Mouse (Mus musculus) layer of hippocampus, adult 11-12 months (tissue): ENCODE measurements around the gene Rgma.

Experiments used
- DNase-seq: peaks from one replicate; pipeline ENCODE4 v3.0.0; 2022; ENCODE audit warnings: low spot score

Gene Rgma

GRCm38 (mm10) chr7:73433637-73434335 is 58.5 kb downstream of the Rgma start:
- DNase-seq: no peak

DNA sequence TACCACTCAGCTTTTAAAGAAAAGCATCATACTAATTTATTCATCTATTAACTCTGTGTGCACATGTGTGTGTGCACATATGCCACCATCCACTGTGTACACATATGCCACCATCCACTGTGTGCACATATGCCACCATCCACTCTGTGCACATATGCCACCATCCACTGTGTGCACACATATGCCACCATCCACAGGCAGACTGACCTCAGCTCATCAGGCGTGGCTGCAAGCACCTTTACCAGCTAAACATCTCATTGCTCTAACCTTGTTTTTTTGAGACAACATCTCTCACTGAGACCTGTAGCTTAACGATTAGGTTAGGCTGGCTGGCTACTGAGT is 59.0 kb downstream of the Rgma start:
- DNase-seq: no peak

DNA sequence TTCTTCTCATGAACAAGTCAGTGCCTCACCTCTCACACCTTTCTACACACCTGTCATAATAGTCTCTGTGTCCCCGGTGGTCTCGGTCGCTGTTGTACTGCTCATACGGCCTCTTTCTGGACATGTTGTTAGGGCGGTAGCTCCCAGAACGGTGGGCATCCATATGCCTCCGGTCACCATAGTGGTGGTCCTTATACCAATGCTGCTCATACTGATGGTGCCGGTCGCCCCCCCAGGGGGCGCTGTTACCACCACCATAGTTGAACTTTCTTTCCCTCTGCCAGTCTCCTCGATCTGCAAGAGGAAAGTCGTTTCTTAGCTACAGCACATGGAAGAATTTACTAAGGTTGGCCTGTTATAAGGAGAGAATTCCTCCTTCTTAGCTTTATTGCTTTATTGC is 60.4 kb downstream of the Rgma start:
- DNase-seq: no peak

GRCm38 (mm10) chr7:73441802-73442201 is 66.5 kb downstream of the Rgma start:
- no peak for DNase-seq

GRCm38 (mm10) chr7:73442246-73442645 is 66.9 kb downstream of the Rgma start:
- DNase-seq: no peak

DNA sequence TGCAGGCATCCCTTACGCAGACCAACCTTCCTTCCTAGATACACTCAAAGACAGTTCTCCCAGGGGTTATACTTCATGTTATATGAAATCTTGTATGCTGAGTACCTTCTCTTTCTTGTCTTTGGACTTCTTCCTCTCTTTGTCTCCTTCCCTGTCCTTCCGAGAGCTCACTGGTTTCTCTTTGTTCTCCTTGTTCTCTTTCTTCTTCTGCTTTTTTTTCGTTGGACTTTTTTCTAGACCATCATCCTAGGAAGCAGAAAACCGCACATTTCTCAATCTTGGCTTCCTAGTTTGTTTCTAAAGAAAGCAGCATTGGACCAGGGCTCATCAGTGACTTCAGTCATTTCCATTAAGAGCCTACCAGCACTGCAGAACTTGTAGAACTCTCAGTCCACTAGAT is 76.3 kb downstream of the Rgma start:
- DNase-seq: no peak

DNA sequence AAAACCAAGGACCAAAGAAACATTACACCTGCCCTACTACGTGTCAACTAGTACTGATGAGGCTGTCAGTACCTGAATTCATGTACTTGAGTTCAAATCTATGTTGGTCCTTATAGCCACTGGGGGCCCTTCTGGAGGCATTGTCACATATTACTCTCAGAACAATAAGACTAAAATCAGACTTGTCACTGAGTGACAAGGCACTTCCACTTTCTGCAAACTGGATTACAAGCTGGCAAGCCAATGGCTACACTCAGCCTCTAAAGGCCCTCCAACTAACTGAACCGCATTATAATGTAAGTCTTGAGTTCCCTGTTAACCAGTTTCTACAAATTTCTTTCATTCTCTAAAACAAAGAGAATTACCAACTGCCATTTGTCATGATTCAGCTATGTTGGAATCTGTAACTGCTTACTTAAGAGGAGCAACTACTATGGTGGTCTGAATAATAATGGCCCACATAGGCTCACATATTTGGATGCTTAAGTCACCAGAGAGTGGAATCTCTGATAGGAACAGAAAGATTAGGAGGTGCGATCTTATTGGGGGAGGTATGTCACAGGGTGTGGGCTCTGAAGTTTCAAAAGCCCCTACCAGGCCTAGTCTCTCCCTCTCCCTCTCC is 77.0 kb downstream of the Rgma start:
- no peak for DNase-seq

DNA sequence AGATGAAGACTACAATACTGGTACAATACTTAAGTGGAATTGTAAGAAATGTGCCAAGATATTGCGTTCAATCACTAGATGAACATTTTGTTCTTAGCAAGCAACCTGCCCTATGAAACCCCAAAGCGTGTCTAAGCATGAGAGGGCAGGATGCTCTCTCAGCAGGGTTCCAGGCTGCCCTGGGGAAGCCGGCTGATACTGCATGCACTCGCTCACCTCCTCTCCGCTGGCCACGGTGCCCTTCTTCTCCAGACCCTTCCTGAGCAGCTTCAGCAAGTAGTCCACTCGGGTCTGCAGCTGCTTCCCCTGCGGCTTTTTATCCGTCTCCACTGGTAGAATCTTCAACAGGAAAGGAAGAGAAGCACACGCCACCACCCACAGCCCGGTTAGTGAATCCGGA is 78.8 kb downstream of the Rgma start:
- DNase-seq: no peak

- DNase-seq: no peak
Measured at GRCm38 (mm10) chr7:73463546-73463945, 88.2 kb downstream of the Rgma start.

DNA sequence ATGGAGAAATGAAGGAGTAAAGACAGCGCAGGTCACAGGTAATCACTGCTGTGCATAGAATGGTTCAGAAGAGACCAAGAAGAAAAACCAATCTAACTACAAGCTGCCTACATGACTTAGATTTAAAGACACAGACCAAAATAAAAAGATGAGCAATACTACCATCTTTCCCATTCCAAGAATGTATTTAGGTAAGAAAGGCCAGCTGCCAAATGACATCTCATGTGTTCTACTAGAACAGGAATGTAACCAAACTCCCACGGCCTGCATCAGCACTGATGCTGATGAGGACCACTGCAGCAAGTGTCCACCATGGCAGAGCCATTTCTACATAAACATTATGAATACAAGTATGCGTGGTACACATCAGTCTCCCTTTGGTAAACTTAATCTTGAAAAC is 92.4 kb downstream of the Rgma start:
- no peak for DNase-seq
